Mouse (Mus musculus) embryo, embryonic 10 days (tissue): Measurements from ENCODE around the gene Ireb2.
"Not testable (repeated sequence)": the region's sequence is repeated elsewhere in the genome, so short reads cannot be mapped to it uniquely, and the experiment has no call there.

Experiments
- DNase-seq: peaks from one replicate; pipeline ENCODE4 v3.0.0-alpha.2; 2015; ENCODE audit warnings: low spot score

Ireb2 gene

GRCm38 (mm10) chr9:54897097-54897496 is 33.5 kb downstream of the Ireb2 start:
- no peak for DNase-seq

DNA sequence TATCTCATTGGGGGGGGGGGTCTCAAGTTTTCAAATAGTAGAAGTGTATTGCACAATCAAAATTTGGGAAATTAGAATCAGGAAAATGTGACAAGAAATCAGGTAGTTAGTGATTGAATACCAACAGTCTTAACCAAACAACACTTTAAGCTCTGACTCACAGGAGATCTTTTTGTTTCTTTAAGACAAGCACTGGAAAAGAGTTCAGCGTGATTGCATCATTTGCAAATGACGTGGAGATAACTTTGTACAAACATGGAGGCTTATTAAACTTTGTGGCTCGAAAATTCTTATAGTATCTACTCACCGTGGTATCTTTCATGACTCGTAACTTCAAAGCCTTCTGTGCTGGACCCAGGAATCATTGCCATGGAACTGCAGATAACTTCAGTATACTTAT is 45.9 kb downstream of the Ireb2 start:
- DNase-seq = no peak

GRCm38 (mm10) chr9:54915576-54915975 is 52.0 kb downstream of the Ireb2 start:
- no peak for DNase-seq

GRCm38 (mm10) chr9:54916401-54916800 is 52.8 kb downstream of the Ireb2 start:
- DNase-seq = no peak

GRCm38 (mm10) chr9:54917010-54917677 is 53.6 kb downstream of the Ireb2 start, which contains the start of gene Hykk:
TSS of gene Hykk (plus strand) at chr9:54917283.
- peak; percentile 96 for DNase-seq

DNA sequence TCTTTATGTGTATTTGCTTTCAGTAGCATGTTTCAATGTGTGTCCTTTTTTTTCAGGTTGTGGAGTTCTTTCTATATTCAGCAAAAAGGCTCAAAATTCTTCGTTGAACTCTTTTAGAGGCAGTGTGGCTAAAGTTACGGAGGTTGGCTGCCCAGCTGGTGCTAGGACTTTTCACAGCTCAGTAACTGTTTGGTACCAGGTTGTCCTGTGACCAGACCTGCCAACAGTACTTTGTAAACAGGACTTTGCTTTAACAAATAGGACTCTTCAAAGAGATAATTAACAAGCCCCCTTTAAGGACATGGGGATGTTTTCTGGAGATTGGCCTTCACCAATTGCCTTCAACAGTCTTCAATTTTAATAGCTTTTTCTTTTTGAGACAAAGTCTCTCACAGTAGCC is 54.6 kb downstream of the Ireb2 start:
- no peak for DNase-seq

- DNase-seq = no peak
These were observed 55.2 kb downstream of the Ireb2 start for GRCm38 (mm10) chr9:54918781-54919180.

- DNase-seq = no peak
These were observed 56.4 kb downstream of the Ireb2 start for GRCm38 (mm10) chr9:54919946-54920345.

GRCm38 (mm10) chr9:54930741-54931140 is 67.2 kb downstream of the Ireb2 start:
- no peak for DNase-seq

- DNase-seq = no peak
These were observed 68.2 kb downstream of the Ireb2 start for GRCm38 (mm10) chr9:54931765-54932164.

DNA sequence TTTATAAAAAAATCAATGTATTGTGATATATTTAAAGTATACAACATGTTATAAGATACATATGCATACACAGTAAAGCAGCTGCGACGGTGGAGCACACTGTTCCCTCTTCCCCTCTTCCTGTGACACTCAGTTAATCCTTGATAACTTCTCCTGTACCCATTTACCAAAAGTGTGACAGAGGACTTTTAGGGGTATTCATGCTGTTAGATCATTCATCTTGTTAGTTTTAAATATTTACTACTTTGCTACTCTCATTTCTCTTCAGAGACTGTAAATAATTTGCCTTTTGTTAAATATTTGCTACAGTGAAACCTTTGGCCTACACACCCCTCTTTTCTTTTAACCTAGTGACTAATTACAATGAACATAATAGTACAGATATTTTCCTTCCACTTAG is 68.8 kb downstream of the Ireb2 start:
- DNase-seq = no peak

DNA sequence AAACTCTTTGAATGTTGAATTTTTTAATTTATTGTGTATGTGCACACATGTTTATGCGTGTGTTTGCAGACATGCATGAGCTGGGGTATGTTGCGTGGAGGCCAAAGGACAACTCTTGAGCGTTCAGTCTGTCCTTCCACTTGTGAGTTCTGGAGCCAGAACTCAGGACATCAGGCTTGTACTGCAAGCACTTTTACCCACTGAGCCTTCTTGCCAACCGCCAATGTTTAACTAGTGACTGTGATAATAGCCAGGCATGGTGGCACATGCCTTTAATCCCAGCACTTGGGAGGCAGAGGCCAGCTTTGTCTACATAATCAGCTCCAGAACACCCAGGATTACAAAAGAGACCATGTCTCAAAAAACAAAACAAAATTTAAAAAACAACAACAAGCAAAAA is 78.5 kb downstream of the Ireb2 start:
- no peak for DNase-seq

GRCm38 (mm10) chr9:54944467-54944866 is 80.9 kb downstream of the Ireb2 start:
- no peak for DNase-seq

DNA sequence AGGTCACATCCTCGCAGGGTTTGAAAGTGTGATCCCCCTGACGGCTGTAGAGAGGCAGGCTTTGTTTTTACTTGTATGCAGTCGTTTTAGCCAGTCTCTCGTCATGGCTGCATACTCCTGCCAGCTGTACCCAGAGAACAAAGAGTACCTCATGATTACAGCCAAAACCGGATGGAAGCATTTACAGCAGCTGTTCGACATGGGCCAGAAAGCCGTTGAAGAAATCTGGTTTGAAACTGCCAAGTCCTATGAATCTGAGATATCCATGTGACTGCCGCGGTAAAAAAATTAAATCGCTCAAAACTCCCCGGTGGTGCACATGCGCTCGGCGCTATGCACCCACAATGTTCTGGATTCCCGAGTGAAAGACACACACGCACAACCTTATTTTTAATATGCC is 82.7 kb downstream of the Ireb2 start:
- no peak for DNase-seq

DNA sequence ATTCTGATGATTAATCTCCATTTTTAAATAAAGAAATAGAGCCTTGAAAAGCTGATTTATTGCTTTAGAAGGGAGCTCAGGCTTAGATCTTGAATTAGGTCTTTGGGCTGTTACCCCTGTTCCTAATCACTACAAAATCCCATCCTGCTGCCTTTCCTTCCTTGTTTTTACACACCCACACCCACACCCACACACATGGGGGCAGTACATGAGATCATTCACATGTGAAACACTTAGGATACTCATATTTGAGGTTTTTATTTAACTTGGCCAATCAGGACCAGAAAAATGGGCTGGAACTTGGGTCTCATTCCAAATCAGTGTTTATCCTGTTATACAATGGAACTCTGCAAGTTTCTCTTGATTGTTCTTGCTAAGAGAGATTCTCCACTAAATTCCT is 85.9 kb downstream of the Ireb2 start:
- DNase-seq = no peak

DNA sequence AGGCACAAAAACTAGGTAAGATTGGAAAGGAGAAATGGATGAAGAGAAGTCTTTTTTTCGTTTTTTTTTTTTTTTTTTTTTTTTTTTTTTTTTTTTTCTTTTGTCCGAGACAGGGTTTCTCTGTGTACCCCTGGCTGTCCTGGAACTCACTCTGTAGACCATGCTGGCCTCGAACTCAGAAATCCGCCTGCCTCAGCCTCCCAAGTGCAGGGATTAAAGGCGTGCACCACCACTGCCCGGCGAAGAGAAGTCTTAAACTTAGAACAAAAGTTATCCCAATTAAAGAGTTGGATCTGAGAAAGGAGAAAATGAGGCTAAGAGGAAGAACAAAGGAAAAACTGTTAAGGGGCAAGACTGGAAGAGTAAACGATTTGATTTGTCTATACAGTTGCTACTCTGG is 86.6 kb downstream of the Ireb2 start:
- not testable (repeated sequence) for DNase-seq

DNA sequence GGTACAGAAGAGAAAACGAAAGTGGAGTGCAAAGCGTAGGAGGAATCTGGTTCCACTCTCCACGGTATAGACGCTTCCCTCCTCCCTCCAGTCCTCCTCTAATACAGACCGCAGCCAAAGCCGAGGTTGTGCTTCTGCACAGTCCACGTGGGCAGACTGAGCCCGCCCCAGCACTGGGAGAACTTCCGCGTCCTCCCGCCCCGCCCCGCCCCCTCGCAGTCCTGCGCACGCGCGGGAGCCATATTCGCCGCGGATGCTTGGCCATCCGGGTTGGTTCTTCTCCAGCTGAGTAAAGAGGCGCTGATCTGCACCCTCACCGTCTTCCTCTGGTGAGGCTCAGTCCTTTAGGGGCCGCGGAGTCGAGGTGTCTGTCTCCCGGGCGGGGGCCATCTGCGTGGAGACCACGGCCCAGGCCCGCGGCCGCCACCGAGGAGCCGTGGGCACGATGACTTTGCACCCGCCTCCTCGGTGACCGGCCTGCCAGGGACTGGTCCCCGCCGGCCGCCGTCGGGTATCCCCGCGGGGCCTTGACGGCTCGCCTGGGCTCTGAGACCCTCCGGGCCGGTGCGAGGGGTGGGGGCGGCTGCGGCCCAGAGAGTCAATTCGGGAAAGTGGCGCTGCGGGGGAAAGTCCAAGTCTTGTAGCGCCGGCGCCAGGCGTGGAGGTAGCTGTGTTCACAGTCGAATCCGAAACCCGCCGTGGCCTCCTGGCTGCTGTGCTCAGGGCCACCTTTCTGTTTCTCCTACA is 87.2 kb downstream of the Ireb2 start, which contains the start of the genes Psma4 and AY074887:
TSS of gene Psma4 (plus strand) at position 216 of the 747 bp plus-strand sequence.
TSS of gene AY074887 (minus strand) at position 424 of the 747 bp plus-strand sequence.
- peak; percentile 94 for DNase-seq

DNA sequence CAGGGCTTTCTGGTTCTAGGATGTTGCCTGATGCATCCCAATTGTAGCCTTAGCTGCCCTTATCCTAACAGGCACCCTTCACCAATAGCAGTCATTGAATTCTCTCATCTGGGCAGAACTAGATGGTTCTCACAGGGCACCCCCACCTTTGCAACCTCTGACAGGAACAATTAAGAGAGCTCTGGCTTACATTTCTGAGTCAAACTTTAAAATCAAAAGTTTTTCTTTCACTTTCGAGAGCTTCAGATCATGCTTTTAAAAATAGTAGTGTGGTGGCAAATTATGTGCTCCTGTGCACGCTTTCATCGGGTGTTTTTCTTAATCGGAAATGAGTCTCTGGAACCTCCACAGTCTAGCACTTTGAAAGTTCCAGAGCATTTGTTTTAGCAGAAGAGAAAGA is 97.5 kb downstream of the Ireb2 start:
- DNase-seq = no peak
